Mouse (Mus musculus): ENCODE measurements at regions not wholly inside any gene's neighbourhood (a gene's known extent, or its start where the extent isn't known, plus 50 kb on each side); places are given as distances from the start of the nearest gene placed in this dataset.

DNA sequence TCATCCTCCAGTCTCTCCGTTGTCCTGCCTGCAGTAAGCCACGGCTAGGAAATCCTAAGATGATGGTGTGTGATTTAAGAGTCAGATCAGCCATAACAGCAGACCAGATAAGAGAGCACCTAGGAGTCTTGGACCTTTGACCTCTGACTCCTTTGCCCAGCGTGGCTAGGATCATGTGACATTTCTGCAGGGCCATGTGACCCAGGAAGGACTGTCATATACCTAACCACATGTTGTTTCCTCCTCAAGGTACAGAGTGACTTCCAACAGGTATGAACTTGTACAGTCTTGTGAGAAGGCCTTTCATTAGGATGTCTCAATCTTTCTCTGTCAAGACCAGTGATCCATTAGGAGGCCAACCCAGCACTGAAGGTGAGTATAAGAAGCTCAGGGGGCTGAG lies 135.7 kb downstream of the Cdc5l start:
- Histone ChIP-seq H3K27me3 (ENCODE audit: control insufficient read depth, insufficient read depth, low read length) (no peaks in the 10 kb centered on the region), H3K4me2 (no peak overlapping the region), H3K4me1 (ENCODE audit: control insufficient read depth, insufficient read depth, low read length) (no peaks in the 10 kb centered on the region), H3K9me3 (replicated peaks; ENCODE audit: control insufficient read depth, low read length) (no peaks in the 10 kb centered on the region), H3K36me3 (ENCODE audit: control insufficient read depth, insufficient read depth, low read length) (no peaks in the 10 kb centered on the region), H3K4me3 (ENCODE audit: low read depth, low read length) (no peak overlapping the region), H3K27ac (ENCODE audit: low read depth, low read length) (no peak overlapping the region), H3K9ac (ENCODE audit: low read depth, low read length) (no peak overlapping the region)
- WGBS (ENCODE audit: insufficient replicate concordance): 64% methylated on average over 3 of the region's 3 CpGs
- no peak for ATAC-seq (replicated peaks; ENCODE audit: insufficient number of reproducible peaks, low FRiP score, low TSS enrichment)

DNA sequence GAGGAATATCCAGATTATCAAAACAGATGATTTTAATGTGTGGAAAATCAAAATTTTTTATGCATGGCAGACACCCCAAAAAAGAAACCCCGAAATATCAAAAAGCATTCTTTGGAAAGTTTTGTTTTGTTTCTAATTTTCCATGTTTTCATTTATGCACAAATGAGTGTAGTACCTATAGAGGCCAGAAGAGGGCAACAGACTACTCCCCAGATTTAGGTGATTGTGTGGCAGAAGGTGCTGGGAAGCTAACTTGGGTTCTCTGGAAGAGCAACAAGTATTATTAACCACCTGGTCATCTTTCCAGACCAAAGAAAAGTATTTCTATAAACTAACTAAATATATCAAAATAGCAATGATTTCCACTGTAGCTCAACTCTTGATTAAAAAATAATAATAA lies 137.2 kb downstream of the Cdc5l start:
- Histone ChIP-seq H3K4me3 (ENCODE audit: low read depth, low read length) (no peak overlapping the region), H3K9ac (ENCODE audit: low read depth, low read length) (no peak overlapping the region), H3K36me3 (ENCODE audit: control insufficient read depth, insufficient read depth, low read length) (no peaks in the 10 kb centered on the region), H3K9me3 (replicated peaks; ENCODE audit: control insufficient read depth, low read length) (no peaks in the 10 kb centered on the region), H3K4me1 (ENCODE audit: control insufficient read depth, insufficient read depth, low read length) (no peaks in the 10 kb centered on the region), H3K4me2 (no peak overlapping the region), H3K27ac (ENCODE audit: low read depth, low read length) (no peak overlapping the region), H3K27me3 (ENCODE audit: control insufficient read depth, insufficient read depth, low read length) (no peaks in the 10 kb centered on the region)
- WGBS (ENCODE audit: insufficient replicate concordance): 78% methylated on average over 1 of the region's 1 CpGs
- no peak for ATAC-seq (replicated peaks; ENCODE audit: insufficient number of reproducible peaks, low FRiP score, low TSS enrichment)

DNA sequence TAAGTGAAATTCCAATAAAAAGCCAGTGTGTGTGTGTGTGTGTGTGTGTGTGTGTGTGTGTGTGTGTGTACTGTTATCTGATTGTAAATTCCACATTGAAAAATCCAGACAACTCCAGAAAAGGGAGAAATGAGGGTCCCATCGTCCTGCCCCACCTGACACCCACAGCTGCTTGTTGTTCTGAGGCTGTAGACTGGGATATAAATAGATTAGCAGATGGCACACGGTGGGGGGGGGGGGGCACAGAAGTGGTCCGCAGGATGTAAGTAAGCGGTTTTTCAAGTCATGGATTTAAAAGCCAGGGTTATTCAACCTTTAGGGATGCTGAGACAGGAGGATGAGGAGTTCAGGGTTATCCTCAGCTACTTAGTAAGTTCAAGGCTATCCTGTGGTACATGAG lies 138.7 kb downstream of the Cdc5l start:
- Histone ChIP-seq H3K27me3 (ENCODE audit: control insufficient read depth, insufficient read depth, low read length) (no peaks in the 10 kb centered on the region), H3K36me3 (ENCODE audit: control insufficient read depth, insufficient read depth, low read length) (no peaks in the 10 kb centered on the region), H3K9ac (ENCODE audit: low read depth, low read length) (no peak overlapping the region), H3K4me2 (no peak overlapping the region), H3K4me3 (ENCODE audit: low read depth, low read length) (no peak overlapping the region), H3K4me1 (ENCODE audit: control insufficient read depth, insufficient read depth, low read length) (no peaks in the 10 kb centered on the region), H3K9me3 (replicated peaks; ENCODE audit: control insufficient read depth, low read length) (no peaks in the 10 kb centered on the region), H3K27ac (ENCODE audit: low read depth, low read length) (no peak overlapping the region)
- no peak for ATAC-seq (replicated peaks; ENCODE audit: insufficient number of reproducible peaks, low FRiP score, low TSS enrichment)
- WGBS (ENCODE audit: insufficient replicate concordance): 62% methylated on average over 4 of the region's 4 CpGs

DNA sequence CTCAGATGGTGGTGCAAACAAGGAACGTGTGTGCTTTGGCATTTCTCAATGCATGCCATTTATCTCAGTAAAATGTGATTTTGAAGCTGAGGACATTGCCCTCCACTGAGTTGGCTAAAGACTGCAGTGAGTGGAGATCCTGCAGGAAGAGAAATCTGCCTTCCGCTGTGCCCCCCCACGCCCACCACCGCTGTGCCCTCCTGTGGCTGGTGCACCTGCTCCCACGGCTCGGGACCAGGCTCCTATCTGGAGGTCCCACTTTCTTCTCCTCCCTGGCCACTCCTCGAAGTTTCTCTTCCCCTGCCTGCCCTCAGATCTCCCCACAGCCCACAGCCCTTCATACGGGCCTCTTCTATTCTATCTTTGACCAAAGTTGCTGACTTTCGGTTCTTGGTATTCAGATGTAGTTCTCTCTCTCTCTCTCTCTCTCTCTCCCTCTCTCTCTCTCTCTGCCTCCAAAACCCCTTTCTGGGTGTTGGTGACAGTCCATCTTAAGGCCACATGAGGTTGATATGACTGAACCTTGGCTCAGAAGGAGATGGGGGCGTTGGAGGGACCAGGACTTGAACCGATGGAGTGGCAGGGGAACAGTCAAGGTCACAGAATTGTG lies 139.2 kb downstream of the Cdc5l start:
- ATAC-seq (replicated peaks; ENCODE audit: insufficient number of reproducible peaks, low FRiP score, low TSS enrichment): no peak
- no peaks in the 10 kb centered on the region for H3K9me3 ChIP-seq (replicated peaks; ENCODE audit: control insufficient read depth, low read length)
- no peaks in the 10 kb centered on the region for H3K4me1 ChIP-seq (ENCODE audit: control insufficient read depth, insufficient read depth, low read length)
- 75% methylated on average over 11 of the region's 11 CpGs for WGBS (ENCODE audit: insufficient replicate concordance)
- no peak overlapping the region for H3K4me2 ChIP-seq
- H3K27ac ChIP-seq (ENCODE audit: low read depth, low read length): no peak overlapping the region
- no peaks in the 10 kb centered on the region for H3K27me3 ChIP-seq (ENCODE audit: control insufficient read depth, insufficient read depth, low read length)
- H3K36me3 ChIP-seq (ENCODE audit: control insufficient read depth, insufficient read depth, low read length): no peaks in the 10 kb centered on the region
- H3K4me3 ChIP-seq (ENCODE audit: low read depth, low read length): no peak overlapping the region
- no peak overlapping the region for H3K9ac ChIP-seq (ENCODE audit: low read depth, low read length)

DNA sequence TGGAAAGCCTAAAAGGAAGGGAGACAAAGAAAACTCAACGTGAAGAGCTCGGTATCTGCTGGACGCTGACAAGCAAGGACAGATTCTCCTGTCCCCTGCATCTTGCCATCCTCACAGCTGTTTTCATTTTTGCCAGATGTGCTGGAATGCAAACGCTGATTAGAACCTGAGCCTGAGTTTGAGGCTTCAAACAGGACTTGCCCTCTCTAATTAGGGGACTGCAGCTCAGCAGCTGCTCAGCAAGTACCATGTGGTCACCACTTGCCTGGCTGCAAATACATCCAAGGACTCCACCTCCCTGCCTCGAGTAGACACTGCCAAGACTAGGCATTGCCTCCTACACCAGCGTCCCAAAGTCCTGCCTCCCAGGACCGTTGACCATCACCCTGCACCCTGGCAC lies 140.7 kb downstream of the Cdc5l start:
- Histone ChIP-seq H3K27me3 (ENCODE audit: control insufficient read depth, insufficient read depth, low read length) (no peaks in the 10 kb centered on the region), H3K4me3 (ENCODE audit: low read depth, low read length) (no peak overlapping the region), H3K9me3 (replicated peaks; ENCODE audit: control insufficient read depth, low read length) (no peaks in the 10 kb centered on the region), H3K9ac (ENCODE audit: low read depth, low read length) (no peak overlapping the region), H3K36me3 (ENCODE audit: control insufficient read depth, insufficient read depth, low read length) (no peaks in the 10 kb centered on the region), H3K4me1 (ENCODE audit: control insufficient read depth, insufficient read depth, low read length) (no peaks in the 10 kb centered on the region), H3K4me2 (no peak overlapping the region), H3K27ac (ENCODE audit: low read depth, low read length) (no peak overlapping the region)
- ATAC-seq (replicated peaks; ENCODE audit: insufficient number of reproducible peaks, low FRiP score, low TSS enrichment): no peak
- 68% methylated on average over 7 of the region's 7 CpGs for WGBS (ENCODE audit: insufficient replicate concordance)

DNA sequence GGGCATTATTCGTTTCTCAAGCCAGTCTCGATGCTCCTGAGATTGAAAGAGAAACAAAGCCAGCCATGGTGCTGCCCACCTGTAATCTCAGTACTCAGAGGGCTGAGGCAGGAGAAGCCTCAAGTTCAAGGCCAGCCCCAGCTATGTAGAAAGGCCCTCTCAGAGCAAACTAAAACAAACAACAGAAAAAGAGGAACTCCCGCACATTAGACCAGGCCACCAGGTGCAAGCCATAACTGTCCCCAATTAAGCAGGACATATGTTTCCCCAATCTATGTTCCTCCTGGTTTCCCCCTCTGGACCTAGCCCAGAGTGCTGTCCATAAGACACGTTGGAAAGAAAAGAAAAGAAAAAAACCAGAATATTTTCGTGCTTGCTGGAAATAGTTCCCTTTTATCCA lies 142.5 kb downstream of the Cdc5l start:
- Histone ChIP-seq H3K27me3 (ENCODE audit: control insufficient read depth, insufficient read depth, low read length) (no peaks in the 10 kb centered on the region), H3K9ac (ENCODE audit: low read depth, low read length) (no peak overlapping the region), H3K4me3 (ENCODE audit: low read depth, low read length) (no peak overlapping the region), H3K4me2 (no peak overlapping the region), H3K27ac (ENCODE audit: low read depth, low read length) (no peak overlapping the region), H3K9me3 (replicated peaks; ENCODE audit: control insufficient read depth, low read length) (no peaks in the 10 kb centered on the region), H3K4me1 (ENCODE audit: control insufficient read depth, insufficient read depth, low read length) (no peaks in the 10 kb centered on the region), H3K36me3 (ENCODE audit: control insufficient read depth, insufficient read depth, low read length) (no peaks in the 10 kb centered on the region)
- ATAC-seq (replicated peaks; ENCODE audit: insufficient number of reproducible peaks, low FRiP score, low TSS enrichment): no peak
- WGBS (ENCODE audit: insufficient replicate concordance): 87% methylated on average over 5 of the region's 5 CpGs

DNA sequence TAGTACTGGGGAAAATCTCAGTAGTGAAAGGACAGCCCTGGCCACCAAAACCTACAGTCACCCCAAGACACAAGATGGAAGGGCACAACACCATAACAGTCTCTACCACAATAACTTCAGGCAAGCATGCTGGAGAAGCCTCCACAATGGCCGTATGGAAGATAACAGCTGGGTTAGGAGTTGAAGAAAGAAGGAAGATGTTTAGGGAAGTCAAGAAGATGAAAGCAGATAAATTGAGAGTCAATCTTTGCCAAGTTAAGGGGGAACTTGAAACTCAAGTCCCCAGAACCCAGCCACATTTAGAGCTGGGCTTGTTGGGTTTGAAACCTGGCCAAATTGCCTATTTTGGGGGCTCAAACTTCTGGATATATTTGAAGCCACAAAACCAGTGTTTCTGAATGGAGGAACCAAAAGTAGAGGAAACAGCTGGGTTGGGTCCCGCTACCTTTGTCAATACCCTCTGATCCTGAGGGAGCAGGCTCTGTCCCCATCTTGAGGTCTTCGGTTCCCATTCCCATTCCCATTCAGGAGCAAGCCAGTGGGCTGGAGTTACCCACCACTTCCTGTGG lies 147.8 kb downstream of the Cdc5l start:
- Histone ChIP-seq H3K27me3 (ENCODE audit: control insufficient read depth, insufficient read depth, low read length) (no peaks in the 10 kb centered on the region), H3K36me3 (ENCODE audit: control insufficient read depth, insufficient read depth, low read length) (no peaks in the 10 kb centered on the region), H3K4me2 (no peak overlapping the region), H3K4me1 (ENCODE audit: control insufficient read depth, insufficient read depth, low read length) (no peaks in the 10 kb centered on the region), H3K4me3 (ENCODE audit: low read depth, low read length) (no peak overlapping the region), H3K9me3 (replicated peaks; ENCODE audit: control insufficient read depth, low read length) (no peaks in the 10 kb centered on the region), H3K9ac (ENCODE audit: low read depth, low read length) (no peak overlapping the region), H3K27ac (ENCODE audit: low read depth, low read length) (no peak overlapping the region)
- 85% methylated on average over 3 of the region's 3 CpGs for WGBS (ENCODE audit: insufficient replicate concordance)
- ATAC-seq (replicated peaks; ENCODE audit: insufficient number of reproducible peaks, low FRiP score, low TSS enrichment): no peak

DNA sequence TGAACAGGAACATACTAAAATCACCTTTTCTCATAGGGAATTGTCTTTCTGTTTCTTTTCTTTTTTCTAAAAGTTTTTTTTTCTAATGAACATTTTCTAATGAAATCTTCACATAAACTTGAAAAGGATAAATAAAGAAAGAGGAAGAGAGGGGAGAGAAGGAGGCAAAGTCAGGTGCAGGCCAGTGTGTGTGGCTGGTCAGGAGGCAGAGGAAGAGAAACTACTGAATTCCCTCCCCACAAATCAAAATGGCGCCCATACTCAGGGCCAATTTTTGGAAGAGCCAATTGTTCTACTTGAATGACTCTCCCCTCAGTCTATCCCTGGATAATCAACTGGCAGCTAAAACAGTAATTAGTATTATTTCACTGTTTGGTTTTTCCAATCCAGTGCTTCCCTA lies 152.0 kb downstream of the Cdc5l start:
- H3K4me1 ChIP-seq (ENCODE audit: control insufficient read depth, insufficient read depth, low read length): no peaks in the 10 kb centered on the region
- H3K4me2 ChIP-seq: no peak overlapping the region
- H3K27ac ChIP-seq (ENCODE audit: low read depth, low read length): no peak overlapping the region
- H3K4me3 ChIP-seq (ENCODE audit: low read depth, low read length): no peak overlapping the region
- H3K9ac ChIP-seq (ENCODE audit: low read depth, low read length): no peak overlapping the region
- no peaks in the 10 kb centered on the region for H3K27me3 ChIP-seq (ENCODE audit: control insufficient read depth, insufficient read depth, low read length)
- H3K36me3 ChIP-seq (ENCODE audit: control insufficient read depth, insufficient read depth, low read length): no peaks in the 10 kb centered on the region
- 92% methylated on average over 1 of the region's 1 CpGs for WGBS (ENCODE audit: insufficient replicate concordance)
- H3K9me3 ChIP-seq (replicated peaks; ENCODE audit: control insufficient read depth, low read length): no peaks in the 10 kb centered on the region
- ATAC-seq (replicated peaks; ENCODE audit: insufficient number of reproducible peaks, low FRiP score, low TSS enrichment): no peak

DNA sequence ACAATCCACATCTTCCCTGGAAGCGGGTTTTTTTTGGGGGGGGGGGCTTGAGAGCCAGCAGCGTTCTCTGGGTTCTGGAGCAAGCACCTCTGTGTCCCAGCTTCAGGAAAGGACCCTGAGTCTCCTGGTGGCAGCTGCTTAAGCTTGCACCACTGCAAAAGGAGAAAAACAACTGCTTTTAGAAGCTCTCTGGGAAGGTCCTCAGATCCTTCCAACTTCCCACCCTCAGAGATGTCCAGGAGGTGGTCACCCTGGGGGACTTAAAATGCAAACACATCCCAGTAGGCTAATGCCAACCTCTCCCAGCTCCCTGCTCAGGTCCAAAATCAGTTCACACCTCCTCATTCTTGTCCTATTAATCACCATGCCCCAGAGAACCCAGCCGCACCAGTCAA lies 153.7 kb downstream of the Cdc5l start:
- Histone ChIP-seq H3K27me3 (ENCODE audit: control insufficient read depth, insufficient read depth, low read length) (no peaks in the 10 kb centered on the region), H3K4me2 (no peak overlapping the region), H3K9me3 (replicated peaks; ENCODE audit: control insufficient read depth, low read length) (no peaks in the 10 kb centered on the region), H3K4me1 (ENCODE audit: control insufficient read depth, insufficient read depth, low read length) (no peaks in the 10 kb centered on the region), H3K9ac (ENCODE audit: low read depth, low read length) (no peak overlapping the region), H3K27ac (ENCODE audit: low read depth, low read length) (no peak overlapping the region), H3K36me3 (ENCODE audit: control insufficient read depth, insufficient read depth, low read length) (no peaks in the 10 kb centered on the region), H3K4me3 (ENCODE audit: low read depth, low read length) (no peak overlapping the region)
- 22% methylated on average over 3 of the region's 3 CpGs for WGBS (ENCODE audit: insufficient replicate concordance)
- no peak for ATAC-seq (replicated peaks; ENCODE audit: insufficient number of reproducible peaks, low FRiP score, low TSS enrichment)
